In the genomic region with DNA sequence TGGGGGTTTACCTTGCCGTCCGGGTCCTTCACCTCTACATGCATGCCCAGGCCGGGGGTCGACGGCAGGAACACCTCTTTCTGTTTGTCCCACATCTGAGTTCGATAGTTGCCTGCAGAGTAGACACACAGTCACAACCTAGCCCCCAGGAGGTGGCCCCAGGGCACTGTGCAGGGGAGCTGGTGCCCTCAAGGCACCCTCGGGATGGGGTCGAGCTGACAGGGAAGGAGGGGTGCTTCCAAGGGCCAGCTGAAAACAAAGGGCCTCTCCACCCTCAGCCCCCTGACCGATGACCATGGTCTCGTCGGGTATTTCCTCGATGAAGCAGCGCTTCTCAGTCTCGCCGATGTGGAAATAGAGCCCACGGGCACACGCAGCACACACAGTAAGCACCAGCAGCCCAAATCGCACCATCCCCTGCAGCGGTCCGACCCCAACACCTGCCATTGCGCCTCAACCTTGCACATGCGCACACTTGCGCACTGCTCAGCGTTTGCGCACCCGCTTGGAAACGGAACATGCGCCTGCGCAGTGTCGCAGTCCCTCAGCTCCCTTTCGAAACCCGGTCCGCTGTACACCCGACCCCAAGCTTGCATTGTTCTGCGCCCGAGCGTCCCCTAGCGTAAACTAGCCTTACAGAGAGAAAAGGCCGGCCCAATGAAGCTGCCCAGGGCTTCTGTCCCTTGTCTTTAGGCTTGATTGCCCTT, we compare ENCODE assay signal across 8 mouse cellular contexts. TPM values are rescaled to one million over a fixed set of nuclear protein-coding genes. Genes with fewer than 3 reads are reported as not detected.
A peak's percentile ranks its signal among the peaks of the same experiment; 100 is the strongest.
DNase-seq lines count a peak whose midpoint lies in the region; ATAC-seq and TF ChIP-seq lines count a peak whose summit lies in the region.

A gene (minus strand): TSS at position 484 of the 707 bp plus-strand sequence.

- H3K36me3 ChIP-seq in heart, embryonic 12.5 days = peaks cover 28% of the 10 kb centered on the region
- peaks cover 16% of the 10 kb centered on the region for H3K36me3 ChIP-seq in kidney, postnatal 0 days (ENCODE audit: insufficient read depth, low read length)
- peaks cover 11% of the 10 kb centered on the region for H3K36me3 ChIP-seq in liver, embryonic 11.5 days (ENCODE audit: control insufficient read depth, insufficient read depth, low read length)
- H3K36me3 ChIP-seq in stomach, embryonic 14.5 days (ENCODE audit: control insufficient read depth, insufficient read depth, low read length) = peaks cover 10% of the 10 kb centered on the region

- H3K9ac ChIP-seq in heart, embryonic 12.5 days = peak within 1 kb of the TSS; percentile 97
- H3K9ac ChIP-seq in kidney, postnatal 0 days (ENCODE audit: low read depth, low read length) = peak within 1 kb of the TSS; percentile 85
- peak within 1 kb of the TSS; percentile 92 for H3K9ac ChIP-seq in liver, embryonic 11.5 days (ENCODE audit: low read depth, low read length)
- peak within 1 kb of the TSS; percentile 73 for H3K9ac ChIP-seq in stomach, embryonic 14.5 days (replicated peaks; ENCODE audit: low read depth, low read length)

- no peaks in the 10 kb centered on the region for H3K27me3 ChIP-seq in heart, embryonic 12.5 days (replicated peaks)
- no peaks in the 10 kb centered on the region for H3K27me3 ChIP-seq in kidney, postnatal 0 days (ENCODE audit: insufficient read depth, low read length)
- no peaks in the 10 kb centered on the region for H3K27me3 ChIP-seq in liver, embryonic 11.5 days (replicated peaks; ENCODE audit: control insufficient read depth, insufficient read depth, low read length)
- no peaks in the 10 kb centered on the region for H3K27me3 ChIP-seq in stomach, embryonic 14.5 days (ENCODE audit: control insufficient read depth, insufficient read depth, low read length)

- peak; percentile 96 for DNase-seq in CD4-positive helper T cell, adult 2 months (ENCODE audit: low read depth, low spot score)
- DNase-seq in brain, embryonic 18.5 days (ENCODE audit: low read depth, low spot score) = peak; percentile 91
- DNase-seq in kidney, postnatal 0 days (ENCODE audit: low spot score) = peak; percentile 99
- DNase-seq in liver, embryonic 11.5 days (ENCODE audit: low spot score) = peak; percentile 89
- peak; percentile 98 for DNase-seq in naive thymus-derived CD4-positive, alpha-beta T cell, adult 2 months (ENCODE audit: low read depth)

- WGBS in heart, embryonic 12.5 days = under 1% methylated on average over 39 of the region's 39 CpGs
- WGBS in kidney, postnatal 0 days = under 1% methylated on average over 39 of the region's 39 CpGs
- WGBS in liver, embryonic 11.5 days = under 1% methylated on average over 39 of the region's 39 CpGs
- under 1% methylated on average over 39 of the region's 39 CpGs for WGBS in stomach, embryonic 14.5 days

- peak; percentile 94 for ATAC-seq in erythroid progenitor cell, adult 5-6 weeks (replicated peaks; ENCODE audit: low FRiP score, poor library complexity, severe bottlenecking)
- peak; percentile 98 for ATAC-seq in heart, embryonic 12.5 days (ENCODE audit: insufficient number of reproducible peaks, low FRiP score)
- ATAC-seq in kidney, postnatal 0 days (replicated peaks; ENCODE audit: low FRiP score, low read depth) = peak; percentile 95
- peak; percentile 97 for ATAC-seq in liver, embryonic 11.5 days (replicated peaks; ENCODE audit: low FRiP score)
- peak; percentile 97 for ATAC-seq in stomach, embryonic 14.5 days (ENCODE audit: insufficient number of reproducible peaks, insufficient read depth, low FRiP score, low read depth)

- no peak within 1 kb of the TSS; the same call in 1 of the 2 replicates for H3K27ac ChIP-seq in heart, embryonic 12.5 days (ENCODE audit: poor library complexity, severe bottlenecking)
- peak within 1 kb of the TSS; percentile 54 for H3K27ac ChIP-seq in kidney, postnatal 0 days
- H3K27ac ChIP-seq in liver, embryonic 11.5 days (ENCODE audit: low read depth, low read length) = peak within 1 kb of the TSS; percentile 38; the same call in 1 of the 2 replicates
- no peak within 1 kb of the TSS for H3K27ac ChIP-seq in stomach, embryonic 14.5 days (ENCODE audit: low read length)

- H3K9me3 ChIP-seq in heart, embryonic 12.5 days (replicated peaks) = no peaks in the 10 kb centered on the region
- no peaks in the 10 kb centered on the region for H3K9me3 ChIP-seq in kidney, postnatal 0 days (replicated peaks; ENCODE audit: low read length)
- no peaks in the 10 kb centered on the region for H3K9me3 ChIP-seq in liver, embryonic 11.5 days (ENCODE audit: control insufficient read depth, low read length)
- no peaks in the 10 kb centered on the region for H3K9me3 ChIP-seq in stomach, embryonic 14.5 days (ENCODE audit: control insufficient read depth, low read depth, low read length)

- TF ChIP-seq CTCF in kidney, postnatal 0 days (IDR thresholded peaks at IDR 0.05; ENCODE audit: low read depth) = peak; percentile 85

- H3K4me1 ChIP-seq in heart, embryonic 12.5 days (replicated peaks) = peaks cover 17% of the 10 kb centered on the region
- peaks cover 7% of the 10 kb centered on the region for H3K4me1 ChIP-seq in kidney, postnatal 0 days (replicated peaks; ENCODE audit: insufficient read depth, low read length)
- peaks cover 15% of the 10 kb centered on the region for H3K4me1 ChIP-seq in liver, embryonic 11.5 days (replicated peaks; ENCODE audit: control insufficient read depth, insufficient read depth, low read length)
- H3K4me1 ChIP-seq in stomach, embryonic 14.5 days (ENCODE audit: control insufficient read depth, insufficient read depth, low read length) = peaks cover 9% of the 10 kb centered on the region

- peak within 1 kb of the TSS; percentile 90 for H3K4me2 ChIP-seq in heart, embryonic 12.5 days
- peak within 1 kb of the TSS; percentile 87 for H3K4me2 ChIP-seq in kidney, postnatal 0 days (ENCODE audit: low read length)
- H3K4me2 ChIP-seq in liver, embryonic 11.5 days = peak within 1 kb of the TSS; percentile 95
- peak within 1 kb of the TSS; percentile 79 for H3K4me2 ChIP-seq in stomach, embryonic 14.5 days (replicated peaks; ENCODE audit: low read depth, low read length)

- peak within 1 kb of the TSS; percentile 94 for H3K4me3 ChIP-seq in heart, embryonic 12.5 days
- peak within 1 kb of the TSS; percentile 83 for H3K4me3 ChIP-seq in kidney, postnatal 0 days (replicated peaks; ENCODE audit: low read depth, low read length)
- H3K4me3 ChIP-seq in liver, embryonic 11.5 days (ENCODE audit: low read depth, low read length) = peak within 1 kb of the TSS; percentile 95
- peak within 1 kb of the TSS; percentile 88 for H3K4me3 ChIP-seq in stomach, embryonic 14.5 days (ENCODE audit: low read depth, low read length)

RNA-seq across cellular contexts. Expression of the gene that starts here (rescaled TPM):
- 13.4 and 13.7 TPM in 2 replicates for total RNA-seq in erythroid progenitor cell, adult 5-6 weeks (2015; ENCODE audit: low replicate concordance)
- 5.1 and 12.1 TPM in 2 replicates for total RNA-seq in erythroid progenitor cell, adult 5-6 weeks (2017; ENCODE audit: low replicate concordance)
- polyA plus RNA-seq in heart, embryonic 12.5 days (2016; fragmentation: Nextera tagmentation; extraction: Ambion mirVana) = 85.4 and 87.9 TPM in 2 replicates
- polyA plus RNA-seq in kidney, postnatal 0 days (2015; fragmentation: Nextera tagmentation; extraction: Ambion mirVana) = 163 and 168 TPM in 2 replicates
- polyA plus RNA-seq in liver, embryonic 11.5 days (2014; fragmentation: Nextera tagmentation; extraction: Ambion mirVana) = 76.2 and 78.8 TPM in 2 replicates
- polyA plus RNA-seq in stomach, embryonic 14.5 days (2014; fragmentation: Nextera tagmentation; extraction: Ambion mirVana) = 119 and 125 TPM in 2 replicates

Comparison
In these comparisons a context has a peak if more than half of its experiments do, and no peak if none do; other contexts are left out.
1. H3K27ac ChIP-seq: peak in kidney, postnatal 0 days (single experiment) and liver, embryonic 11.5 days (single experiment); none in heart, embryonic 12.5 days (single experiment) and stomach, embryonic 14.5 days (single experiment).
2. Peak in every context shown above with its lines, with median percentiles within 50 percentile points of each other: DNase-seq, ATAC-seq, H3K4me2 ChIP-seq, H3K4me3 ChIP-seq and H3K9ac ChIP-seq.